8 mouse cellular contexts compared by ENCODE assay signal in genomic region chr11:35119360-35119759, GRCm38 (mm10). TPM values are rescaled to one million over a fixed set of nuclear protein-coding genes. Genes with fewer than 3 reads are reported as not detected.
DNase-seq lines count a peak whose midpoint lies in the region; ATAC-seq lines count a peak whose summit lies in the region.

No protein-coding gene starts in this region.

- intact Hi-C loops in gastrocnemius, postnatal 36 days (cut with DNase I) = loop anchor here (2.0 kb wide), 2 partner anchors 287 to 331 kb away; no protein-coding TSS in a partner anchor

- ATAC-seq in cerebellum, adult (ENCODE audit: insufficient number of reproducible peaks, low FRiP score, low TSS enrichment) = no peak
- peak; percentile 63; the same call in 1 of the 2 replicates for ATAC-seq in common myeloid progenitor, adult 5-6 weeks (replicated peaks; ENCODE audit: low read depth, poor library complexity, severe bottlenecking)

- peak; percentile 72 for DNase-seq in cerebellum, adult 11 months
- DNase-seq in R1 (ENCODE audit: low read depth, low spot score) = peak; percentile 68
- peak; percentile 54 to 55 for DNase-seq in gastrocnemius, postnatal 36 days
- peak; percentile 69 for DNase-seq in layer of hippocampus, adult 9-11 months
- peak; percentile 86 for DNase-seq in mesoderm, embryonic 11.5 days (ENCODE audit: low read depth, low spot score)
- peak; percentile 65 for DNase-seq in thymus, postnatal 0 days (ENCODE audit: low spot score)

RNA-seq across cellular contexts. Expression of gene Slit3, which starts 1.7 kb away (rescaled TPM):
- total RNA-seq in common myeloid progenitor, adult 5-6 weeks (2017) = not detected in 2 replicates
- 1 to 10 TPM; 9.3 to 9.8 TPM for total RNA-seq in gastrocnemius, postnatal 36 days (2021)
- polyA plus RNA-seq in thymus, postnatal 0 days (2015; fragmentation: Nextera tagmentation; extraction: Ambion mirVana) = 1.5 and 2.1 TPM in 2 replicates

Comparison
In these comparisons a context has a peak if more than half of its experiments do, and no peak if none do; other contexts are left out.
1. RNA of gene Slit3, which starts 1.7 kb away (total RNA-seq): 9.3 to 9.8 TPM in gastrocnemius, postnatal 36 days; not detected in common myeloid progenitor, adult 5-6 weeks; every median in the first group is over 10 times any median in the second.
2. Peak in every context shown above with its lines, with median percentiles within 50 percentile points of each other: DNase-seq.